Mouse (Mus musculus) gastrocnemius, adult 8-10 months (tissue): ENCODE measurements around the gene Wfdc2. TPM values are rescaled to one million over a fixed set of nuclear protein-coding genes. Genes with fewer than 3 reads are reported as not detected.

Source experiments
- DNase-seq, 2 experiments: peaks; one replicate each; pipeline ENCODE4 v3.0.0; 2022; ENCODE audit warnings: low spot score in 2 of 2
- total RNA-seq, 4 experiments: library from RNA; stranded (reverse); gene quantifications; 2 replicates each; pipeline ENCODE4 v1.2.4; 2022

The Wfdc2 gene
- total RNA-seq, 4 experiments from 2014 or later: not detected

GRCm38 (mm10) chr2:164615386-164615785 is 53.2 kb downstream of the Wfdc2 start:
- no peak for DNase-seq

Other genes with a start within 250 kb of the Wfdc2 start
- gene Svs6, start 245.7 kb upstream of the Wfdc2 start, total RNA-seq: not detected
- not detected for gene Svs5, start 229.7 kb upstream of the Wfdc2 start, total RNA-seq
- gene Slpi, start 173.3 kb upstream of the Wfdc2 start, total RNA-seq: under 1 TPM in 1 of 4 experiments, not detected in 3; 0.67 TPM
- gene Rbpjl, start 159.3 kb upstream of the Wfdc2 start, total RNA-seq: not detected
- gene Matn4, start 157.3 kb upstream of the Wfdc2 start, total RNA-seq: under 1 TPM; 0.27 to 0.99 (median 0.44) TPM
- gene Sdc4, start 118.5 kb upstream of the Wfdc2 start, total RNA-seq: 10 to 100 TPM; 23.9 to 58.8 (median 34.1) TPM
- 10 to 100 TPM; 25.3 to 27.8 (median 26.6) TPM for gene Sys1, start 105.4 kb upstream of the Wfdc2 start, total RNA-seq
- 10 to 100 TPM in 2 of 4 experiments, 1 to 10 TPM in 1, not detected in 1; 3.8 to 12.1 (median 11.8) TPM for gene Gm20458, start 101.4 kb upstream of the Wfdc2 start, total RNA-seq
- not detected for gene Trp53tg5, start 88.7 kb upstream of the Wfdc2 start, total RNA-seq
- gene Dbndd2, start 76.3 kb upstream of the Wfdc2 start, total RNA-seq: 10 to 100 TPM; 14.8 to 32.8 (median 22.6) TPM
- gene Pigt, start 64.9 kb upstream of the Wfdc2 start, total RNA-seq: 10 to 100 TPM; 27.2 to 33.2 (median 30.0) TPM
- not detected for gene Spint3, start 11.0 kb downstream of the Wfdc2 start, total RNA-seq
- gene Wfdc6a, start 23.0 kb downstream of the Wfdc2 start, total RNA-seq: not detected
- not detected for gene Eppin, start 31.2 kb downstream of the Wfdc2 start, total RNA-seq
- gene Wfdc6b, start 51.1 kb downstream of the Wfdc2 start, total RNA-seq: not detected
- gene Wfdc8, start 51.2 kb downstream of the Wfdc2 start, total RNA-seq: not detected
- gene Wfdc16, start 76.4 kb downstream of the Wfdc2 start, total RNA-seq: not detected
- not detected for gene Wfdc10, start 93.6 kb downstream of the Wfdc2 start, total RNA-seq
- gene Wfdc9, start 94.2 kb downstream of the Wfdc2 start, total RNA-seq: not detected
- not detected for gene Wfdc11, start 111.7 kb downstream of the Wfdc2 start, total RNA-seq
- gene Wfdc13, start 122.7 kb downstream of the Wfdc2 start, total RNA-seq: not detected
- gene Spint4, start 136.1 kb downstream of the Wfdc2 start, total RNA-seq: not detected
- gene Spint5, start 152.9 kb downstream of the Wfdc2 start, total RNA-seq: not detected
- not detected for gene Wfdc3, start 183.5 kb downstream of the Wfdc2 start, total RNA-seq
- 10 to 100 TPM; 15.6 to 21.0 (median 17.7) TPM for gene Dnttip1, start 183.6 kb downstream of the Wfdc2 start, total RNA-seq
- under 1 TPM in 3 of 4 experiments, not detected in 1; 0.29 to 0.38 (median 0.38) TPM for gene Ube2c, start 207.5 kb downstream of the Wfdc2 start, total RNA-seq
- over 10,000 TPM; 10,643 to 17,408 (median 13,587) TPM for gene Tnnc2, start 217.6 kb downstream of the Wfdc2 start, total RNA-seq
- gene Snx21, start 223.4 kb downstream of the Wfdc2 start, total RNA-seq: 10 to 100 TPM; 23.5 to 24.8 (median 24.4) TPM
- gene Acot8, start 242.5 kb downstream of the Wfdc2 start, total RNA-seq: 10 to 100 TPM in 1 of 4 experiments, 1 to 10 TPM in 3; 8.1 to 10.9 (median 8.4) TPM
- gene Zswim3, start 242.7 kb downstream of the Wfdc2 start, total RNA-seq: 1 to 10 TPM in 3 of 4 experiments, under 1 TPM in 1; 0.90 to 1.7 (median 1.2) TPM